Mouse (Mus musculus): ENCODE measurements at regions not wholly inside any gene's neighbourhood (a gene's known extent, or its start where the extent isn't known, plus 50 kb on each side); places are given as distances from the start of the nearest gene placed in this dataset.
A peak's percentile ranks its signal among the peaks of the same experiment; 100 is the strongest.

- Histone ChIP-seq H3K4me3 (replicated peaks; ENCODE audit: low read length) (no peak overlapping the region), H3K9me3 (ENCODE audit: control insufficient read depth, low read length) (no peaks in the 10 kb centered on the region), H3K4me1 (replicated peaks; ENCODE audit: control insufficient read depth, insufficient read depth, low read length) (no peaks in the 10 kb centered on the region), H3K27ac (no peak overlapping the region), H3K4me2 (replicated peaks) (no peak overlapping the region), H3K9ac (no peak overlapping the region), H3K36me3 (replicated peaks; ENCODE audit: control insufficient read depth, insufficient read depth) (no peaks in the 10 kb centered on the region), H3K27me3 (ENCODE audit: control insufficient read depth, insufficient read depth, low read length) (no peaks in the 10 kb centered on the region)
- DNase-seq (ENCODE audit: low spot score) (no peak), ATAC-seq (ENCODE audit: low FRiP score) (no peak)
- WGBS, result 53% methylated on average over 13 of the region's 13 CpGs
Observed at GRCm38 (mm10) chr19:26164993-26165392, 439.9 kb upstream of the Smarca2 start.

GRCm38 (mm10) chr19:26181774-26182173 is 423.1 kb upstream of the Smarca2 start:
- Histone ChIP-seq H3K4me1 (replicated peaks; ENCODE audit: control insufficient read depth, insufficient read depth, low read length) (no peaks in the 10 kb centered on the region), H3K9me3 (ENCODE audit: control insufficient read depth, low read length) (no peaks in the 10 kb centered on the region), H3K4me2 (replicated peaks) (no peak overlapping the region), H3K9ac (no peak overlapping the region), H3K4me3 (replicated peaks; ENCODE audit: low read length) (no peak overlapping the region), H3K27ac (no peak overlapping the region), H3K27me3 (ENCODE audit: control insufficient read depth, insufficient read depth, low read length) (no peaks in the 10 kb centered on the region), H3K36me3 (replicated peaks; ENCODE audit: control insufficient read depth, insufficient read depth) (no peaks in the 10 kb centered on the region)
- WGBS, result 30% methylated on average over 4 of the region's 4 CpGs
- DNase-seq (ENCODE audit: low spot score) (no peak), ATAC-seq (ENCODE audit: low FRiP score) (no peak)

- H3K4me1 ChIP-seq (replicated peaks; ENCODE audit: control insufficient read depth, insufficient read depth, low read length), result no peaks in the 10 kb centered on the region
- DNase-seq (ENCODE audit: low spot score), result no peak
- no peaks in the 10 kb centered on the region for H3K9me3 ChIP-seq (ENCODE audit: control insufficient read depth, low read length)
- 82% methylated on average over 7 of the region's 7 CpGs for WGBS
- no peak overlapping the region for H3K4me3 ChIP-seq (replicated peaks; ENCODE audit: low read length)
- no peak for ATAC-seq (ENCODE audit: low FRiP score)
- H3K9ac ChIP-seq, result no peak overlapping the region
- H3K36me3 ChIP-seq (replicated peaks; ENCODE audit: control insufficient read depth, insufficient read depth), result no peaks in the 10 kb centered on the region
- no peak overlapping the region for H3K4me2 ChIP-seq (replicated peaks)
- no peak overlapping the region for H3K27ac ChIP-seq
- H3K27me3 ChIP-seq (ENCODE audit: control insufficient read depth, insufficient read depth, low read length), result no peaks in the 10 kb centered on the region
Observed at GRCm38 (mm10) chr19:26185012-26185411, 419.8 kb upstream of the Smarca2 start.

GRCm38 (mm10) chr19:26190803-26191202 is 414.0 kb upstream of the Smarca2 start:
- WGBS, result 84% methylated on average over 1 of the region's 1 CpGs
- no peaks in the 10 kb centered on the region for H3K4me1 ChIP-seq (replicated peaks; ENCODE audit: control insufficient read depth, insufficient read depth, low read length)
- no peaks in the 10 kb centered on the region for H3K27me3 ChIP-seq (ENCODE audit: control insufficient read depth, insufficient read depth, low read length)
- H3K9me3 ChIP-seq (ENCODE audit: control insufficient read depth, low read length), result no peaks in the 10 kb centered on the region
- ATAC-seq (ENCODE audit: low FRiP score), result no peak
- no peak for DNase-seq (ENCODE audit: low spot score)
- no peak overlapping the region for H3K27ac ChIP-seq
- no peak overlapping the region for H3K4me2 ChIP-seq (replicated peaks)
- no peaks in the 10 kb centered on the region for H3K36me3 ChIP-seq (replicated peaks; ENCODE audit: control insufficient read depth, insufficient read depth)
- no peak overlapping the region for H3K9ac ChIP-seq
- no peak overlapping the region for H3K4me3 ChIP-seq (replicated peaks; ENCODE audit: low read length)

GRCm38 (mm10) chr19:26193664-26194063 is 411.2 kb upstream of the Smarca2 start:
- Histone ChIP-seq H3K27me3 (ENCODE audit: control insufficient read depth, insufficient read depth, low read length) (no peaks in the 10 kb centered on the region), H3K9ac (no peak overlapping the region), H3K27ac (no peak overlapping the region), H3K36me3 (replicated peaks; ENCODE audit: control insufficient read depth, insufficient read depth) (no peaks in the 10 kb centered on the region), H3K4me1 (replicated peaks; ENCODE audit: control insufficient read depth, insufficient read depth, low read length) (no peaks in the 10 kb centered on the region), H3K9me3 (ENCODE audit: control insufficient read depth, low read length) (no peaks in the 10 kb centered on the region), H3K4me3 (replicated peaks; ENCODE audit: low read length) (no peak overlapping the region), H3K4me2 (replicated peaks) (no peak overlapping the region)
- peak; percentile 52 for DNase-seq (ENCODE audit: low spot score)
- WGBS, result 74% methylated on average over 1 of the region's 1 CpGs
- ATAC-seq (ENCODE audit: low FRiP score), result no peak

- no peaks in the 10 kb centered on the region for H3K36me3 ChIP-seq (replicated peaks; ENCODE audit: control insufficient read depth, insufficient read depth)
- 50% methylated on average over 1 of the region's 1 CpGs for WGBS
- no peaks in the 10 kb centered on the region for H3K9me3 ChIP-seq (ENCODE audit: control insufficient read depth, low read length)
- H3K9ac ChIP-seq, result no peak overlapping the region
- ATAC-seq (ENCODE audit: low FRiP score) (no peak), DNase-seq (ENCODE audit: low spot score) (no peak)
- H3K4me2 ChIP-seq (replicated peaks), result no peak overlapping the region
- no peaks in the 10 kb centered on the region for H3K4me1 ChIP-seq (replicated peaks; ENCODE audit: control insufficient read depth, insufficient read depth, low read length)
- H3K27me3 ChIP-seq (ENCODE audit: control insufficient read depth, insufficient read depth, low read length), result no peaks in the 10 kb centered on the region
- no peak overlapping the region for H3K27ac ChIP-seq
- no peak overlapping the region for H3K4me3 ChIP-seq (replicated peaks; ENCODE audit: low read length)
Observed at GRCm38 (mm10) chr19:26208760-26209159, 396.1 kb upstream of the Smarca2 start.

DNA sequence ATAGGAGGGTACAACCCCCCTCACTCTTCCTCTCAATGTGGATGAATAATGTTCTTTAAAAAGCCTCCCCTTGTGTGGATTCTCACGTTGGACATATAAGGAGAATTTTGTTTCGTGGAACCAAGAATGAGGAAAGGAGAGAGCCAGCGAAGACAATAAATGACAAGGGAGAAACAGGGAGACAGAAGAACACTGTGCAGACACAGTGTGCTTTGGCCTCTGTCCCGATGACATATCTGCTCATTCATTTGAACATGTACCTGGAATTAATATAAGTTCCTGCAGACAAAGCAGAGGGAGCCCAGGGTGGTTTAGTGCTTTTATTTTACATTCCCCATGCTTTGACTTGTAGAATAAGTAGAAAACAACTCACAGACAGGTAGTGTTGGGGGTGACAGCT is 370.3 kb upstream of the Smarca2 start:
- DNase-seq (ENCODE audit: low spot score) (no peak), ATAC-seq (ENCODE audit: low FRiP score) (no peak)
- Histone ChIP-seq H3K27ac (no peak overlapping the region), H3K36me3 (replicated peaks; ENCODE audit: control insufficient read depth, insufficient read depth) (no peaks in the 10 kb centered on the region), H3K9ac (no peak overlapping the region), H3K9me3 (ENCODE audit: control insufficient read depth, low read length) (no peaks in the 10 kb centered on the region), H3K4me1 (replicated peaks; ENCODE audit: control insufficient read depth, insufficient read depth, low read length) (no peaks in the 10 kb centered on the region), H3K27me3 (ENCODE audit: control insufficient read depth, insufficient read depth, low read length) (no peaks in the 10 kb centered on the region), H3K4me3 (replicated peaks; ENCODE audit: low read length) (no peak overlapping the region), H3K4me2 (replicated peaks) (no peak overlapping the region)
- 69% methylated on average over 4 of the region's 4 CpGs for WGBS

DNA sequence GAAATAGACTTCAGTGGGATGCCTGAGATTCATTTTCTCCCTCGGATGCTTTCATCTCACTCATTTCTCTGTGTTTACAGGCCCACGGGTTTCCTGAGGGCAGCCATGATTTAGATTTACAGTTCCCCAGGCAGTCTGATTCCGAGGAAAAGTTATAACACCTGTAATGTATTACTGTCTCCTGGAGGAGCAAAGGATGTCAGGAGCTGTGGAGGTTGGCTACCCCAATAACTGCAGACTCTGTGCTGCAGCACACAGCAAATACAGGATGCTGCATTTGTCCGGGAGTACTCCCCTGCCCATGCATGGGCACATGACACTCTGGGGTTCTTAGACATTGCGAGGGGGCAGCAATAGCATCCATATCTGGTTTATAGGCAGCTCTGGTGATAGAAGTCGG is 360.8 kb upstream of the Smarca2 start:
- Histone ChIP-seq H3K27ac (no peak overlapping the region), H3K9ac (no peak overlapping the region), H3K9me3 (ENCODE audit: control insufficient read depth, low read length) (no peaks in the 10 kb centered on the region), H3K36me3 (replicated peaks; ENCODE audit: control insufficient read depth, insufficient read depth) (no peaks in the 10 kb centered on the region), H3K27me3 (ENCODE audit: control insufficient read depth, insufficient read depth, low read length) (no peaks in the 10 kb centered on the region), H3K4me3 (replicated peaks; ENCODE audit: low read length) (no peak overlapping the region), H3K4me1 (replicated peaks; ENCODE audit: control insufficient read depth, insufficient read depth, low read length) (no peaks in the 10 kb centered on the region), H3K4me2 (replicated peaks) (no peak overlapping the region)
- ATAC-seq (ENCODE audit: low FRiP score) (no peak), DNase-seq (ENCODE audit: low spot score) (no peak)
- WGBS, result 77% methylated on average over 6 of the region's 6 CpGs

DNA sequence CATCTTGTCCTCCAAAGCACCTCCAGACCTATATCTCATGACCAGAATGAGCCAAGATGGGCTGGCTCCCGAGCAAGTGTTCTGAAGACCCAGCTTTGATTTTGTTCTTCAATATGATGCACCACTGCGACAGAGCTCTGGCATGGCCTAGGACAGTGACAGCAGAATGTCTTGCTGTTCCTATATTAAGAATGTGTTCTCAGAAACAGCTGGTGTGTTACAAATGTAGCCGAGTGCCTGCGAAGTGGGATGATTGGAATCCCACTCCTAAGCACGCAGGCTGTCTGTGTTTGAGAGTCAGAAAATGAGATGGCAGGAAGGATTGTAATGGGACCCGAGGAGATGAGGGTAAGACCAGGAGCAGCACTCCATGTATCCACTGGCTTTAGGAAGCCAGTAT is 355.1 kb upstream of the Smarca2 start:
- no peaks in the 10 kb centered on the region for H3K27me3 ChIP-seq (ENCODE audit: control insufficient read depth, insufficient read depth, low read length)
- 91% methylated on average over 6 of the region's 6 CpGs for whole genome bisulfite sequencing
- H3K9ac ChIP-seq, result no peak overlapping the region
- no peaks in the 10 kb centered on the region for H3K9me3 ChIP-seq (ENCODE audit: control insufficient read depth, low read length)
- H3K27ac ChIP-seq, result no peak overlapping the region
- H3K4me3 ChIP-seq (replicated peaks; ENCODE audit: low read length), result no peak overlapping the region
- no peaks in the 10 kb centered on the region for H3K36me3 ChIP-seq (replicated peaks; ENCODE audit: control insufficient read depth, insufficient read depth)
- no peak for ATAC-seq (ENCODE audit: low FRiP score)
- H3K4me2 ChIP-seq (replicated peaks), result no peak overlapping the region
- H3K4me1 ChIP-seq (replicated peaks; ENCODE audit: control insufficient read depth, insufficient read depth, low read length), result no peaks in the 10 kb centered on the region
- no peak for DNase-seq (ENCODE audit: low spot score)

- 50% methylated on average over 4 of the region's 4 CpGs for WGBS
- Histone ChIP-seq H3K4me3 (replicated peaks; ENCODE audit: low read length) (no peak overlapping the region), H3K9me3 (ENCODE audit: control insufficient read depth, low read length) (no peaks in the 10 kb centered on the region), H3K36me3 (replicated peaks; ENCODE audit: control insufficient read depth, insufficient read depth) (no peaks in the 10 kb centered on the region), H3K27me3 (ENCODE audit: control insufficient read depth, insufficient read depth, low read length) (no peaks in the 10 kb centered on the region), H3K9ac (no peak overlapping the region), H3K4me2 (replicated peaks) (no peak overlapping the region), H3K4me1 (replicated peaks; ENCODE audit: control insufficient read depth, insufficient read depth, low read length) (no peaks in the 10 kb centered on the region), H3K27ac (no peak overlapping the region)
- ATAC-seq (ENCODE audit: low FRiP score) (no peak), DNase-seq (ENCODE audit: low spot score) (no peak)
Observed at GRCm38 (mm10) chr19:26258677-26259076, 346.2 kb upstream of the Smarca2 start.

All from hindbrain, embryonic 14.5 days (tissue).